Mouse (Mus musculus) macrophage (primary cell): ENCODE results near the gene C330007P06Rik. TPM values are rescaled to one million over a fixed set of nuclear protein-coding genes. Genes with fewer than 3 reads are reported as not detected.
"Not testable (repeated sequence)": the region's sequence is repeated elsewhere in the genome, so short reads cannot be mapped to it uniquely, and the experiment has no call there.

Experiments used
- H3K27ac ChIP-seq: fragments of 350-480 bp; formaldehyde crosslinking; 2 replicates; pipeline ENCODE4 v1.9.0; 2021
- H3K36me3 ChIP-seq: fragments of 350-480 bp; formaldehyde crosslinking; 2 replicates; pipeline ENCODE4 v1.9.0; 2021; ENCODE audit errors: inconsistent target
- H3K4me3 ChIP-seq: fragments of 350-480 bp; formaldehyde crosslinking; 2 replicates; pipeline ENCODE4 v1.9.0; 2021; ENCODE audit errors: inconsistent target
- H3K79me2 ChIP-seq: fragments of 350-480 bp; formaldehyde crosslinking; 2 replicates; pipeline ENCODE4 v1.9.0; 2021; ENCODE audit errors: inconsistent target
- WGBS: methylation state at CpG from one replicate; pipeline ENCODE4 v1.1.7; 2026; ENCODE audit warnings: inconsistent platforms; ENCODE audit not compliant: missing documents; 5-methylcytosine and 5-hydroxymethylcytosine counted together
- polyA plus RNA-seq: library from polyadenylated mRNA; stranded (reverse); fragments of 250-400 nt; gene quantifications from 3 replicates; pipeline ENCODE4 v1.2.4, GENCODE M21; 2018; ENCODE audit warnings: inconsistent platforms

Gene C330007P06Rik
- polyA plus RNA-seq, 1 experiment from 2014 or later, result 43.3 TPM

- 75% methylated on average over 5 of the region's 6 CpGs for WGBS
- Histone ChIP-seq H3K27ac (no peak overlapping the region), H3K36me3 (0 out of 2 replicates have a peak, but pooled peaks cover 6% of the 10 kb centered on the region), H3K4me3 (no peak overlapping the region), H3K79me2 (peaks cover 4% of the 10 kb centered on the region; the same call in 1 of the 2 replicates)
These were observed 74.6 kb downstream of the C330007P06Rik start for GRCm38 (mm10) chrX:36799131-36799879.

- Histone ChIP-seq H3K27ac (peak overlapping the region; percentile 57), H3K4me3 (peak overlapping the region; percentile 37)
- WGBS, result 69% methylated on average over 4 of the region's 8 CpGs
- H3K79me2 ChIP-seq, H3K36me3 ChIP-seq: not testable (repeated sequence)
These were observed 77.2 kb downstream of the C330007P06Rik start for GRCm38 (mm10) chrX:36796734-36797133.

GRCm38 (mm10) chrX:36796163-36796581 lies 77.7 kb downstream of the C330007P06Rik start:
- 16% methylated on average over 27 of the region's 41 CpGs for WGBS
- Histone ChIP-seq H3K4me3 (peak overlapping the region; percentile 86), H3K79me2 (peaks cover 4% of the 10 kb centered on the region; the same call in 1 of the 2 replicates), H3K36me3 (0 out of 2 replicates have a peak, but pooled peaks cover 6% of the 10 kb centered on the region), H3K27ac (peak overlapping the region; percentile 88)

GRCm38 (mm10) chrX:36795424-36796162 lies 78.3 kb downstream of the C330007P06Rik start, which contains the start of gene Slc25a5:
Gene Slc25a5, plus strand, starts transcription at chrX:36795651.
- Histone ChIP-seq H3K27ac (peak within 1 kb of the TSS; percentile 88), H3K4me3 (peak within 1 kb of the TSS; percentile 86), H3K79me2 (peaks cover 4% of the 10 kb centered on the region; the same call in 1 of the 2 replicates), H3K36me3 (0 out of 2 replicates have a peak, but pooled peaks cover 6% of the 10 kb centered on the region)
- 21% methylated on average over 38 of the region's 41 CpGs for WGBS

- Histone ChIP-seq H3K4me3 (no peak overlapping the region), H3K27ac (no peak overlapping the region), H3K36me3 (0 out of 2 replicates have a peak, but pooled peaks cover 6% of the 10 kb centered on the region), H3K79me2 (peaks cover 4% of the 10 kb centered on the region; the same call in 1 of the 2 replicates)
- WGBS, result 95% methylated on average over 5 of the region's 5 CpGs
These were observed 79.3 kb downstream of the C330007P06Rik start for GRCm38 (mm10) chrX:36794571-36794970.

- WGBS, result 79% methylated on average over 4 of the region's 4 CpGs
- H3K4me3 ChIP-seq, result no peak overlapping the region
- H3K79me2 ChIP-seq, result no peaks in the 10 kb centered on the region
- no peak overlapping the region for H3K27ac ChIP-seq
- H3K36me3 ChIP-seq, result no peaks in the 10 kb centered on the region
These were observed 84.6 kb downstream of the C330007P06Rik start for GRCm38 (mm10) chrX:36789360-36789759.

GRCm38 (mm10) chrX:36777694-36778093 lies 96.2 kb downstream of the C330007P06Rik start:
- H3K36me3 ChIP-seq, result no peaks in the 10 kb centered on the region
- 87% methylated on average over 4 of the region's 4 CpGs for WGBS
- no peaks in the 10 kb centered on the region for H3K79me2 ChIP-seq
- no peak overlapping the region for H3K27ac ChIP-seq
- no peak overlapping the region for H3K4me3 ChIP-seq

- H3K79me2 ChIP-seq, result no peaks in the 10 kb centered on the region
- no peak overlapping the region for H3K4me3 ChIP-seq
- no peaks in the 10 kb centered on the region for H3K36me3 ChIP-seq
- 83% methylated on average over 5 of the region's 5 CpGs for whole genome bisulfite sequencing
- no peak overlapping the region for H3K27ac ChIP-seq
These were observed 98.4 kb downstream of the C330007P06Rik start for GRCm38 (mm10) chrX:36775520-36775919.

Other genes starting within 250 kb of the C330007P06Rik start
- gene Akap17b, start 228.7 kb downstream of the C330007P06Rik start, polyA plus RNA-seq, result 3.3 to 8.8 TPM (median 6.5 TPM) in 3 replicates
- 4.7 to 7.4 TPM (median 6.4 TPM) in 3 replicates for gene Slc25a43, start 130.5 kb downstream of the C330007P06Rik start, polyA plus RNA-seq
- gene Slc25a5, start 78.5 kb downstream of the C330007P06Rik start, polyA plus RNA-seq, result 248 to 697 TPM (median 593 TPM) in 3 replicates
- gene Ube2a, start 211 bp downstream of the C330007P06Rik start, polyA plus RNA-seq, result 77.2 to 111 TPM (median 82.7 TPM) in 3 replicates
- gene Nkrf, start 28.8 kb upstream of the C330007P06Rik start, polyA plus RNA-seq, result 2.7 to 6.4 TPM (median 4.6 TPM) in 3 replicates
- 2.7 to 5.3 TPM (median 3.9 TPM) in 3 replicates for gene Sept6, start 117.7 kb upstream of the C330007P06Rik start, polyA plus RNA-seq
- gene Sowahd, start 174.7 kb upstream of the C330007P06Rik start, polyA plus RNA-seq, result not detected in 3 replicates
- gene Rpl39, start 211.3 kb upstream of the C330007P06Rik start, polyA plus RNA-seq, result 127 to 644 TPM (median 571 TPM) in 3 replicates
- 12.7 to 28.5 TPM (median 13.0 TPM) in 3 replicates for gene Upf3b, start 236.2 kb upstream of the C330007P06Rik start, polyA plus RNA-seq